Comparison of ENCODE assay signal across 7 mouse cellular contexts in the genomic region with DNA sequence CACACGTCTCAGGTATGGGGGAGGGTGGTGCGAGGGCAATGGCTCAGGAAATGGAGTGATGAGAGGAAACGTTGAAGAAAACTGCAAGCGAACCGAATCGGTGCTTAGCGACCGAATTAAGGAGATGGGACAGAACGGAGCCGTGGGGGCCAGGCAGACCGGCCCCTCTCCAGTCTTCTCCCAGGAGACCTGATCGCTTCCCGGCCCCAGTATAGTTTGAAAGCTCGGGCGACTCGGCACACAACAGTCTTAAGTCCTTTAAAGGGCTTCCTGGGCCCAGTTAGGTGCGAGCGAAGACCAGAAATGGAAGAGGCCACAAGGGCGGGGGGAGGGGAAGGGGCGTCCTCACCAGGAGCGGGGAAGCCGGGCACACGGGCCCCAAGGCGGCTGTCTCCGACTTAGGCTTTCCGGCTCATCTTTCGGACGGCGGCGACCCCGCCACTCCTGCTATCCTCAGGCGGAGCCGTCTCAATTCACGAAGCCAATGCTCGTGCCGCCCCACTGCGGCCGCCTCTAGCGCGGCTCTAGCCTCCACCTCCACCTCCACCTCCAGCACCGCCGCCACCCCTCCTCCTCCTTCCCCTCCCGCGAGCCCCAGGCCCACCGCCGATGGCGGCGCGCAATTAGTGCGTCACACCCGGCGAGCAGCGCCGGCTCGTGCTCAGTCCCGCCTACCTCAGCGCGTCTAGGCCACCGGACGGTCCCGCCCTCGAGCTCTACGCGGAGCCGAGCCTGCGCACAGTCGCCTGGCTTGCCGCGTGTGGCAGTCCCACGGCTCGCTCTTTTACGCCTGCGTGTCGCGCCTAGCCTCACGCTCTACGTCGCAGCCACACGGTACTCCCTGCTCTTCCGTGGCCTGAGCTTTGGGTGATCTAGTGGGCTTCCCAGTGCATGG. TPM values are rescaled to one million over a fixed set of nuclear protein-coding genes. Genes with fewer than 3 reads are reported as not detected.
DNase-seq lines count a peak whose midpoint lies in the region; ATAC-seq lines count a peak whose summit lies in the region.

A gene (minus strand): TSS at position 771 of the 895 bp plus-strand sequence.

- intact Hi-C loops in gastrocnemius, postnatal 36 days (cut with DNase I): loop anchor here (2.0 to 5.0 kb wide), 3 partner anchors 36 to 559 kb away; a partner anchor contains a TSS
- intact Hi-C loops in left cerebral cortex, postnatal 25 days (cut with DNase I): loop anchor here (1.0 to 5.0 kb wide), 4 partner anchors 77 to 241 kb away; a partner anchor contains a TSS

- peak within 1 kb of the TSS; percentile 93 for H3K27ac ChIP-seq in intestine, embryonic 15.5 days
- H3K27ac ChIP-seq in midbrain, embryonic 10.5 days (replicated peaks): peak within 1 kb of the TSS; percentile 92

- peaks cover 13% of the 10 kb centered on the region for H3K36me3 ChIP-seq in intestine, embryonic 15.5 days
- H3K36me3 ChIP-seq in midbrain, embryonic 10.5 days: peaks cover 40% of the 10 kb centered on the region

- peak within 1 kb of the TSS; percentile 75 for H3K4me2 ChIP-seq in intestine, embryonic 15.5 days (replicated peaks)

- H3K4me1 ChIP-seq in intestine, embryonic 15.5 days (replicated peaks): peaks cover 23% of the 10 kb centered on the region
- peaks cover 53% of the 10 kb centered on the region for H3K4me1 ChIP-seq in midbrain, embryonic 10.5 days

- peak; percentile 95 for DNase-seq in adrenal gland, adult 18-20 months (ENCODE audit: low spot score in 2 of 2)
- peak; percentile 99 for DNase-seq in embryo, embryonic 11 days
- peak; percentile 90 to 94 for DNase-seq in gastrocnemius, postnatal 36 days
- peak; percentile 99 for DNase-seq in left cerebral cortex, postnatal 25 days (ENCODE audit: low spot score in 2 of 2)
- peak; percentile 98 for DNase-seq in midbrain, embryonic 10.5 days (ENCODE audit: low spot score)
- DNase-seq in right cerebral cortex, postnatal 4 days: peak; percentile 98

- peak within 1 kb of the TSS; percentile 59 for H3K4me3 ChIP-seq in intestine, embryonic 15.5 days (replicated peaks)
- H3K4me3 ChIP-seq in midbrain, embryonic 10.5 days: peak within 1 kb of the TSS; percentile 73

- under 1% methylated on average over 78 of the region's 80 CpGs for WGBS in intestine, embryonic 15.5 days
- WGBS in midbrain, embryonic 10.5 days: under 1% methylated on average over 74 of the region's 80 CpGs

- H3K9me3 ChIP-seq in intestine, embryonic 15.5 days: no peaks in the 10 kb centered on the region
- H3K9me3 ChIP-seq in midbrain, embryonic 10.5 days (replicated peaks): no peaks in the 10 kb centered on the region

- peak within 1 kb of the TSS; percentile 84 for H3K9ac ChIP-seq in intestine, embryonic 15.5 days

- peak; percentile 96 for ATAC-seq in intestine, embryonic 15.5 days

- H3K27me3 ChIP-seq in intestine, embryonic 15.5 days (replicated peaks): no peaks in the 10 kb centered on the region
- peaks cover 18% of the 10 kb centered on the region; the same call in 1 of the 2 replicates for H3K27me3 ChIP-seq in midbrain, embryonic 10.5 days (ENCODE audit: low read depth, poor library complexity, severe bottlenecking)

RNA-seq across cellular contexts. Expression of the gene that starts here (rescaled TPM):
- total RNA-seq in adrenal gland, adult 18-20 months (2021): 10 to 100 TPM; 69.0 to 79.8 TPM
- 10 to 100 TPM; 22.7 TPM for total RNA-seq in gastrocnemius, postnatal 36 days (2021)
- 62.1 and 63.9 TPM in 2 replicates for polyA plus RNA-seq in intestine, embryonic 15.5 days (2015; fragmentation: Nextera tagmentation; extraction: Ambion mirVana)
- 10 to 100 TPM; 94.3 to 97.5 TPM for total RNA-seq in left cerebral cortex, postnatal 25 days (2021)
- 112 and 114 TPM in 2 replicates for polyA plus RNA-seq in midbrain, embryonic 10.5 days (2016; fragmentation: Nextera tagmentation; extraction: Ambion mirVana)

Comparison
In these comparisons a context has a peak if more than half of its experiments do, and no peak if none do; other contexts are left out.
1. Peak in every context shown above with its lines: DNase-seq, ATAC-seq, H3K4me3 ChIP-seq and H3K27ac ChIP-seq.